Mouse (Mus musculus): ENCODE measurements at regions not wholly inside any gene's neighbourhood (a gene's known extent, or its start where the extent isn't known, plus 50 kb on each side); places are given as distances from the start of the nearest gene placed in this dataset.

DNA sequence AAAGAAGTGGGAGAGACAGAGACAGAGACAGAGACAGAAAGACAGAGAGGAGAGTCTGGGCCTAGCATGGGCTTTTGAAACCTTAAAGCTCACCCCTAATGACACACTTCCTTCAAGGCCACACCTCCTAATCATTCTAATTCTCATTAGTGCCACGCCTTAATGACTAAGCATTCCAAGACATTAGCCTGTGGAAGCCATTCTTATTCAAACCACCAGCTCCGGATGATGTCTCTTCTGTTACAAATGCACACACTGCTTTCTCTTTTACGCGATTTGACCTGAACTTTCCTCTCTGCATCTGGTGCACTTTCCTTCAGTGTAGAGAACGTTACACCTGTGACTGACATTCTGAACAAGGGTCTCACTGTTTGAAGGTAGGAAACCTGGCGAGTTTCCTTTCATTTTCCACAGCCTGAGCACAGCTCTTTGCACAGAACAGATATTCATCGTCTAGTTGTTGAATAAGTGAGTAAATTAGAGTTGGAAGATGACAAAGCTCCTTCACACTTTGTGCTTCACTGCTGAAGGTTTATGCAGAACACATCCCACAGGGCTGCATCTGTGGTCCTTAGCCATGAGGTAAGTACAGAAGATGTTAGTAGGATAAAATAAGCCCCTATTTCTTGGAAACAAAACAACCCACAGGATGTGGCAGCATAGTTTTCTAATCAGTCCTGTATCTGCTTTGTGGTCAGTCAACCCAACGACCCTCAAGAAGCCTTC is 116.8 kb downstream of the Faxc start:
- DNase-seq: no peak

DNA sequence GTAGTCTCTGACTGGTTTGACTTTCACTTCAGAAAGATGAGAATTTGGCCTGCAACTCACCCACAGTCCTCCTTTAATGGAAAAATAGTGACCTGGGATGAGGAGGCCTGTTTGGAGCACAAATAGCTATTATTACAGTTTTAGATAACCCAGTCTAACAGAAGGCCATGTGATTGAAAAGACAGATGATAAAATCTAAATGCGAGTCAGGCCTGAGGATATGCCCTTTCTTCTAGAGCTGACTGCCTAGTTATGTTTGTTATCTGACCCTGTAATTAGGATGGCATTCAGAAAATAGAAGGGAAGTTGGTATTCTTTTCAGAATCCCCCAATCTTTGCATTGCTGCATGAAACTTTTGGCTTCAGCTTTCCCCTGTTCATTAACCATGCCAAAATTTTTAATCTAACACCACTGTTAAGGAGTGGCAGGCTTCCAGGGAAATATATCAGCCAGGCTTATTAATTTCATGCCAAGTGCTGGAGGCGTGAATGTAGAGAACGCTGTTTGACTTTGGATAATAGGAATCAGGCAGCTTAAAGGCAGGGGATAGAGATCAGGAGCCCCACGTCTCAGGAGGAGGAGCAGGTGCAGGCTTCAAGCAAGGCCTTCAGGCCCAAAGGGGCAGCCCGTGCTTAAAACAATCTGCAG is 135.8 kb downstream of the Faxc start:
- no peak for DNase-seq

- DNase-seq: no peak
Observed at GRCm38 (mm10) chr4:22067678-22068299, 136.7 kb downstream of the Faxc start.

DNA sequence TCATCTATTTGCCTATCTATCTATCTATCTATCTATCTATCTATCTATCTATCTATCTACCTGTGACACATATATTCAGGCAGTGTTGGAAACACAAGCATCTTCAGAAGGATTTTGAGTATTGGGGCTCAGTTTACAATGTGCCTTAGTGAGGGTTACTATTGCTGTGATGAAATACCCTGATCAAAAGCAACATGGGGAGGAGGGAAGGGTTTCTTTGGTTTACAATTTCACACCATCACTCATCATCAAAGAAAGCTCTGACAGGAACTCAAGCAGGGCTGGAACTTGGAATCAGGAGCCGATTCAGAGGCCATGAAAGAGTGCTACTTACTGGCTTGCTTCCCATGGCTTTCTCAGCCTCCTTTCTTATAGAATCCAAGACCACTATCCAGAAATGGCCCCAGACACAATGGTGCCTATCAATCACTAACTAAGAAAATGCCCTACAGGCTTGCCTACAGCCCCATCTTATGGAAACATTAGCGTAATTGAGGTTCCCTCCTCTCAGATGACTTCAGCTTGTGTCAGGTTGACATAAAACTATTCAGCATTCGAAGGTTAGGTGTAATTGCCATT is 157.2 kb downstream of the Faxc start:
- no peak for DNase-seq

DNA sequence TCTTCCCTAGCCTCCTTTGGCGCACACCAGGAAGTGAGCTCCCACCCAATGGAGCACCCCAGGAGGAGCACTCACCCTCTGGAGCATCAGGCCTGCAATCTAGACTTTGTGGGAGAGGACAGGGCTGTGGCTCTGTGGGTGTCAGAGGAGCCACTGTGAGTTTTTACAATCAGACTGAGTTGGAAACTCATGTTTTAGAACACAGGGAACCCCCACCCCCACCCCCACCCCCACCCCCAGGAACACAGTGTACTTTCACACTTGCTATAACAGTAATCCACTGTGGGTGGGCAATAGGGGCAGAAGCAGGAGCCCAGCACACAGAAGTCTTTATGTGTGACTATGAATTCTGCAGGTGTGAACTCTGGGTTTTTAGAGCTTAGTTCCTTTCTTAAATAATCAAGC is 158.5 kb downstream of the Faxc start:
- DNase-seq: no peak

- no peak for DNase-seq
Observed at GRCm38 (mm10) chr4:22090536-22090935, 159.4 kb downstream of the Faxc start.

DNA sequence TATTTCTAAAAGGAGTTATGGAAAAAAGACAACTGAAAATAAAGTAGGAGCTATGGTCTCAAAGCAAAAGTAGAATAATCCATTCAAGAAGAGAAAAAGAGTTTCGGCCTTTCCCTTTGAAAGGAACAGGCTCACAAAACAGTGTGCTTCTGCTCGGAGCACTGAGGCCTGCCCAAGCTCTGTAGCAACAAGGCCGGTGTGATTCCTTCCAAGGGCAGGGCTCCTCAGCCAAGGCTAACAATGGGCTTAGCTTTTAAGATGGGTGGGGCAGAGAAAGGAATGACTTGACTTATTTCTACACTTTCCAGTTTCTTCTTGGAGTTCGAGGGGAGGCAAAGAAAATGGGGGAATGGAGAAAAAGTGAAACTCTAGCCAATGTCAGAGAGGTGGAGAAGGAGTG is 161.4 kb downstream of the Faxc start:
- no peak for DNase-seq

DNA sequence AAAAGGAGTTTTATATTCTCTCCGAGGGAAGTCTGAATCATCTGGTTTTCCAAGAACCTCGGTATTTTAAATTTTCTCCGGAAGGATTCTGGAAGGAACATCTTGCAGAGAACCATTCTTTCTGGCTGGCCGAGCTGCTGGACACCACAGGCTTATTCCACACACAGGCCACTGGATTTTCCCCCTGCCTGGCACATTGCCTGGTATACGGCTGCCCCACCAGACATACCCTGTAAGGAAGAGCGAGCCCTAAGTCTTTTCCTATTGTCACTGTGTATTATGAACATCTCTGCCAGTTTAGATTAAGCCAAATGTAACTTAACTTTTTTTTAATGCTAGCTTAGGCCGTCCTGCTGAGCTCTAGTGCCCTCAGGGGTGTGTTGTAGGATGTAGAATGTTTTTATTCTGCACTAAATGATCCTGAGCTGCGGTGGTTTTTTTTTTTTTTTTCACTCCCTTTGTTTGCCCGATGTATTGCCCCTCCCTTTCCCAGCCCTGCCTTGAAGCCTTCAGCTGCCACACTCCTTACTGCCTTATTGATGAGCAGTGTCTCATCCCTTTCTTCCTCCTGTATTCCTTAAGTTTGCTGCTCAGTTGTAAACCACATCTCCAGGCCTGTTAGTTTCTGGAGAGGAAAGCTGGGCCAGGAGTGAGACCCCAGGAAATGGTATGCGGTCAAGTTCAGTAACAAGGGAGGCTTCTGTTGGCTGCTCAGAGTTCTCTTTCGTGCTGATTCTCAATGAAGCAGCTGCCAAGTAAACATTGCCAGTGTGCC is 164.3 kb downstream of the Faxc start:
- DNase-seq: no peak

DNA sequence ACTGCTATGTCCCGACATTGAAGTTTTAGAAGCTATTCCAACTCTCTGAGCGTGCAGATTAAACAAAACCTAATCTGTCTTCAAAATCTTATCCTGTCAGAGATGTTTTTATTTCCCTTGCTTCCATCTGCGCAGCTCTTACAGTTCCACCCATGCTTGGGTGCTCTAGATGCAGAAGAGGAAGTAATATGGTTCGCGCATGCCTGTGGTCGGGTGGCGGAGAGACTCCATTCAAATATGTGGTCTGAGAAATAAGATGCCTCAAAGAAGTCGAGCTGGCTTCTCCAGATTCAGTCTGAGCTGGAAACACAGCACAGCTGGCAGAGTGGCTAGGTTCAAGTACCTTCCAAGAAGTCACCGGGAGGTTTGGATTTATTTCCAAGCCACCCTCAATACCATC is 167.5 kb downstream of the Faxc start:
- no peak for DNase-seq

DNA sequence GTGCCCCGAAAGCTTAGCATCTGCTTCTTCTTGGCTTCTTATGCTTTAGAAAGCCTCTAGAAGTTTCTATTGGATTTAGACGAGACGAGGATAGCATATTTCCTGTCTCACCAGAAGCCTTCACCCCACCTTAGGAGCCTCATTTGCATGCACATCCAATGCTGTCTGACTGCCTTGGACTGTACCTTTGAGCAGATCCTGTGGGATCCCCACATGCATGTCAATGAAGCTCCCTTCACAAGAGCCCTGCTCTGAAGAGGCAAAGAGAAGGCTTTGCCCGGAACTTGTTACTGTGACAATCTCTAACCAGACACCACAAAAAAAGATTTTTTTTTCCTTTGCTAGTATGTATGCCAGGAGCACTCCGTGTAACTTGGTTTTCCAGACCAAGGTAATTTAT is 171.3 kb downstream of the Faxc start:
- no peak for DNase-seq

DNA sequence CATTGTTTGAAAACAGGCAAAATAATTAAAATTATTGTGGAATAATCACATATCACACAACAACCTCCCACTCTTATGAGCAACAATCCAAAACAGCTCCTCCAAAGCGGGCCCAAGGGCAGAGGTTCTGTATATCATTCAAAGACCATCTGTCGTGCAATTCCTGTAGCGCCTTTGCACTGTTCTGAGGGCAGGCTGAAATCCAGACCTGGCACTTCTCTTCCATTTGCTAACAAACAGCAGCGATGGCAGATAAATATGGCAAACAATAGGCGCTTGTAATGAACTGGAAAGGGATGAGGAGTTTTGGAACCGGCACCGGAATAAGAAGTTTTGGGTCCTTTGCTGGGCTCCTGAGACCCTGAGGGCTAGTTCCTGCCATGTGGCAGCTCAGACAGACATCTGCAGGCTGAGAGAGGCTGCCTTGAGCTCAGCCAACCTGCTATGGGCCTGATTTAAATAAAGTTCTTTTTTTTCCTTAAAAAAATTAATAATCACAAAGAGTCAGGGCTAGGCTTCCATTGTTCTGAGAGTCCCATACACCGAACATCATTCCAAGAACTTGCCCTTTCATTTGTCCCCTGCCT is 172.0 kb downstream of the Faxc start:
- DNase-seq: no peak

DNA sequence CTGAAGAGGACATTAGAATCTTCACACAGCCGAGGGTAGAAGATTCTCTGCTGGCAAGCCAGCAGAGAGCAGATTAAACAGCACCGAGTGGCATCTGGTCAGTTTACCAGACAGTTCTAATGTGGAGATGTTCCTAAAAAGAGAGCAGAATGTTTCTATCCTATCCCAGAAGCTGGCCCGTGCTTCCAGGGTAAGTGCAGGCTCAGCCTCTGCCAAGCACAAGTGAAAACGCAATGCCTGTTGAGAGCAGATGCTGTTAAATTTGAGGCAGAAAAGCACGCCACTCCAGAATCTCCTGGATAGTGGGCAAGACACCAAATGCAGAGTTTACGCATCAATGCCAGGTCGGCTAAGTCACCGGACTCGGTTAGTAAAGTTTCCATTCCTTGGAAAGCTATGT is 175.8 kb downstream of the Faxc start:
- DNase-seq: no peak

- DNase-seq: no peak
Observed at GRCm38 (mm10) chr4:22109410-22109809, 178.3 kb downstream of the Faxc start.

GRCm38 (mm10) chr4:22110400-22110799 is 179.3 kb downstream of the Faxc start:
- no peak for DNase-seq

DNA sequence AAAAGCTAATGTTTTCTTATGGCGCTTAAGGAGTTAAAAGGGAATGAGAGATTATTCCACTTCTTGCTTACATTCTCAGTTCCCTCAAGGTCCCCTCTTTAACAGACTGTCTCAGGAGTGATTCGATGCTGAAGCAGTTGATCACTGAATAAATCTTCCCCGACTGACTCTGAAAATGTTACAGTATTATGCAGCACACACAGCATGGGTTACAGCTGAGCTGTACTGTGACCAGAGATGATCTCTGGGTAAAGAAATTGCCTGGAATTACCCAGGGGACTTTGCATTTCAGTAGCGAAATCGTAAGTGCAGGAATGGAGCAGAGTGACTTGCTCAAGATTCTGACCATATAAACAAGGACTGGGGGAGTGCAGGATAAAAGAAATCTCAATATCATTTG is 181.1 kb downstream of the Faxc start:
- DNase-seq: no peak

DNA sequence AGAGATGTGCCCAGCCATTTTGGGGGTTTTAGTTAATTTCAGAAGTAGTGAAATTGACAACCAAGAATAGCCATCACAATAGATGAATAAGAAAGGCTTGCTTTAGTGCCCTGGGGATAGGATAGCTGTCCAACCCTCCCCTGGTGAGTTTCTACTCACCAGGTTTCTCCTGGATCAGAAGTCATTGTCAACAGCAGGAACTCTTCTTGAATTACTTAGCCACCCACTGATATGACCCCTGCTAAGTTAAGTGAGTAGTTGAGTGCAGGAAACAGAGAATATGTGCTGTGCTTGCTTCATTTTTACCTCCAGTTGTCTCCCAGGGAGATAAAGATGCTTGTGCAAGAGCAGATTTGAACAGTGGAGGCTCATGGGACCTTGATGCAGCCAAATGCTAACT is 183.3 kb downstream of the Faxc start:
- DNase-seq: no peak

DNA sequence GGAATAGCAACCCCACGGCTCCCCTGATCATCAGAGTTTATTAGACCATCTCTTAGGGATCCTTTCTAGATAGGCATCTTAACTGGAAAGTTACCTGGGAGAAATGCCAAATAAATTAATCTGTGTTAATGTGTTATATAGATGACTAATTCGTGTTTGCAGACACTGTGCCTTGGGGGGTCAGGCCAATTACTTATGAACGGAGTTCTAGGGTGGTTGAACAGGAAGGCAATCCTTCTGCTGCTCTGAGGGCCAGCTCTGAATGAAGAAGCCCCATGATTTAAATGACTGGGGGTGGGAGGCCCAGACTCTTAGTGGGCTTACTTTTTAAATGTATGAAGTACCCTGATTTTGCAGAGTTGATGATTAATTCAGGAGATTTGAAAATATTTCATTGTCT is 188.7 kb downstream of the Faxc start:
- no peak for DNase-seq

DNA sequence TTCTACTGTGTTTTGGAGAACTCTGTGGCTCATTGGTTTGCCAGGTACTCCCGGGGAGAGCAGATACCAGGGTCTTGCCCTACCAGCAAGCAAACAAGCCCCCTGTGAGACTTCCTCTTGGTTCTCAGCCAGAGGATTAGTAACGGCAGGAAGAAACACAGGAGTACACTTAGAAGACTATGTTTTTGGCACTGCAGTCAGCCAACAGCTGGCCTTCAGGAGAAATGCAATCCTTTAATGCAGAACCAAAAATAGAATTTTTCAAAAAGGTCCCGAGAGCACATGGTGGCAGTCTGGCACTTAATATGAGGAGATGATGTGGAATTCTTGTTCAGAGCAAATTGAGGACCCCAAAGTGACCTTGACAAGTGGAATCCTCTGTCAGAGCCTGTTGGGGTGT is 189.8 kb downstream of the Faxc start:
- no peak for DNase-seq

- DNase-seq: no peak
Observed at GRCm38 (mm10) chr4:22121397-22121796, 190.3 kb downstream of the Faxc start.

DNA sequence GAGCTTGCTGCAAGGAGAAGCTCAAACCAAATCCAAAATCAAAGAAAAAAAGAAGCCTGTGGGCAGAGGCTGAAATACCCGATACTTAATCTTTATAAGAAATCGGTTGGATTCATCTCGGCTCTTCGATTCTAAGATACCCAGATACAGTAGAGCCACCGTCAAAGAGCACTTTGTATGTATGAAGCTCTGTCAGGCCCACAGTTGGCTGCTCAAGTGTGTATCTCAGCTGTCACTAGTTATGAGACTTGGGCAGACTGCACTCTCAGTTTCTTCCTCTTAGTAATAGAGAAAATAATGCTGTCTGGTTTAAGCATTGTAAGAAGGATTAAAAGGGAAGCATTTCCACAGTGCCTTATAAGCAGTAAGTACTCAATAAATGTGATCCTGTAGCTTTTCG is 193.7 kb downstream of the Faxc start:
- DNase-seq: no peak

- DNase-seq: no peak
Observed at GRCm38 (mm10) chr4:22130511-22130910, 199.4 kb downstream of the Faxc start.

DNA sequence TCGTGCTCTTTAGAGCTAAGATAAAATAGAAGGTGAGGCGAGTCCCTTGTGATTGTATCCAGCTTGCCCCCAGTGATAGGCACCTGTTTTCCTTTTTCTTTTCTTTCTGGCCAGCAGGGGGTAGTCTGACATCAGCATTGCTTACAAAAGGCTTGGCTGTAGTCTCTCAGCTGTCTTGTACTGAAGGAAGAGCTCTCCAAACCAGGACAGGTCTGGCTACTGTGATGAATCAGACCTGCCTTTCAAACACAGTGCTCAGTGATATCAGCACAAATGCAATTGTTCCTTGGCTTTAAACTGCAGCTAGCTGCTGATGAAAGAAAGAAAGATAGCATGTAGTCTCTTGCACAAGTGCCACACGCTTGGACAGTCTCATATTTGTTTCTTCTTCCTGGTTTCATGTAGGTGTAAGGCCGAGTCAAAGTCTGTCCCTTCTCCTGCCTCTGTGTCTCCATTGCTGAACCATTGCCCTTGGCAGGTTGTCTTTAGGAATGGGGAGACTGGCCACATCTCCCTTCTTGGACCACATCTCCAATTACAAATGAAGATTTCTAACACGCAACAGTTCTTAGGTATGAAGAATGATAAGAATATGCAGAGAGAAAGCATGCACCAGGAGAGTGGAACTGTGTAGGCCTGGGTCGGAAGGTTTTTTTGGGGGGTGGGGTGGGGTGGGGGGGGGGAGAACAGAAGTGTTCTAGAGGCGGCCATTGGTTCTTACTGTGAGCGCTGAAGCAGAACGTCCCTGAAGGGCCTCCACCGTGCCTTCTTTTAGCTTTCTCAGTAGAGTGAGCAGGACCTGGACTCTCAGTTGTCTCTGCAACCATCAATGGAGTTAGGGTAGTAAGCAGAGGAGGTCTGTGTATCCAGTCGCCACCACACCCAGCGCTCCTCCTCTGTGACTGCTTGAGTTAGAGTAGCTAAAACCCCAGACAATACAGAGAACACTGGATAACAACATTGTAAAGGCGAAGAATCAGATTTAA is 200.9 kb downstream of the Faxc start:
- DNase-seq: peak; percentile 29
